Mouse (Mus musculus) hindbrain, embryonic 15.5 days (tissue): ENCODE data around the gene Dusp2. TPM values are rescaled to one million over a fixed set of nuclear protein-coding genes. Genes with fewer than 3 reads are reported as not detected.

Experiments used
- polyA plus RNA-seq: library from polyadenylated mRNA; unstranded; fragments of >200 nt; fragmentation: Nextera tagmentation; extraction: Ambion mirVana; gene quantifications from 2 replicates; pipeline ENCODE4 v1.2.1, GENCODE M21; 2015

Gene Dusp2
- polyA plus RNA-seq, 1 experiment from 2014 or later, result 14.2 TPM

Other genes starting within 250 kb of the Dusp2 start
- 17.3 and 18.7 TPM in 2 replicates for gene Ncaph, start 202.2 kb upstream of the Dusp2 start, polyA plus RNA-seq
- 11.0 and 11.2 TPM in 2 replicates for gene Itpripl1, start 192.7 kb upstream of the Dusp2 start, polyA plus RNA-seq
- gene 1810024B03Rik, start 127.9 kb upstream of the Dusp2 start, polyA plus RNA-seq, result 0.87 and 1.0 TPM in 2 replicates
- 45.0 and 50.1 TPM in 2 replicates for gene Snrnp200, start 127.8 kb upstream of the Dusp2 start, polyA plus RNA-seq
- gene Ciao1, start 88.3 kb upstream of the Dusp2 start, polyA plus RNA-seq, result 56.6 and 59.6 TPM in 2 replicates
- gene Tmem127, start 88.3 kb upstream of the Dusp2 start, polyA plus RNA-seq, result 55.2 and 58.7 TPM in 2 replicates
- 88.4 and 92.5 TPM in 2 replicates for gene Stard7, start 65.9 kb upstream of the Dusp2 start, polyA plus RNA-seq
- not detected in 2 replicates for gene Astl, start 2.5 kb downstream of the Dusp2 start, polyA plus RNA-seq
- gene Adra2b, start 27.0 kb downstream of the Dusp2 start, polyA plus RNA-seq, result 0.47 TPM in 2 replicates
- 0.18 and 0.33 TPM in 2 replicates for gene Gpat2, start 89.0 kb downstream of the Dusp2 start, polyA plus RNA-seq
- gene Fahd2a, start 108.4 kb downstream of the Dusp2 start, polyA plus RNA-seq, result 30.4 and 31.8 TPM in 2 replicates
- gene Kcnip3, start 185.9 kb downstream of the Dusp2 start, polyA plus RNA-seq, result 11.0 and 13.9 TPM in 2 replicates
- 0.09 and 0.10 TPM in 2 replicates for gene Prom2, start 205.3 kb downstream of the Dusp2 start, polyA plus RNA-seq